Mouse (Mus musculus) kidney, postnatal 0 days (tissue): ENCODE measurements around the gene Dock2. TPM values are rescaled to one million over a fixed set of nuclear protein-coding genes. Genes with fewer than 3 reads are reported as not detected.
A peak's percentile ranks its signal among the peaks of the same experiment; 100 is the strongest.

ENCODE experiments used
- ATAC-seq: fragments of 200-750 bp; cut with Nextera tagmentation; replicated peaks from 2 replicates; pipeline ENCODE4 v1.8.0; 2017; ENCODE audit warnings: low read depth, moderate number of reproducible peaks, moderate TSS enrichment, moderate library complexity; ENCODE audit not compliant: low FRiP score
- DNase-seq: peaks from one replicate; pipeline ENCODE4 v3.0.0-alpha.2; 2016; ENCODE audit warnings: low spot score
- H3K27ac ChIP-seq: fragments of 300-500 bp; sonication (generic); 2 replicates; pipeline ENCODE4 v1.5.1; 2014; ENCODE audit warnings: mild to moderate bottlenecking
- H3K27me3 ChIP-seq: fragments of 300-500 bp; sonication (generic); 2 replicates; pipeline ENCODE4 v1.6.1; 2014; ENCODE audit warnings: low read length, mixed read lengths; ENCODE audit not compliant: insufficient read depth
- H3K36me3 ChIP-seq: fragments of 300-500 bp; sonication (generic); 2 replicates; pipeline ENCODE4 v1.6.1; 2014; ENCODE audit warnings: low read length, mixed read lengths; ENCODE audit not compliant: insufficient read depth
- H3K4me1 ChIP-seq: fragments of 300-500 bp; sonication (generic); replicated peaks from 2 replicates; pipeline ENCODE4 v1.6.1; 2014; ENCODE audit warnings: antibody characterized with exemption, low read length, mixed read lengths; ENCODE audit not compliant: insufficient read depth
- H3K4me2 ChIP-seq: fragments of 300-500 bp; sonication (generic); 2 replicates; pipeline ENCODE4 v1.6.1; 2014; ENCODE audit warnings: mild to moderate bottlenecking, low read length, moderate library complexity, mixed read lengths
- H3K4me3 ChIP-seq: fragments of 300-500 bp; sonication (generic); replicated peaks from 2 replicates; pipeline ENCODE4 v1.5.1; 2014; ENCODE audit warnings: low read depth, low read length
- H3K9ac ChIP-seq: fragments of 300-500 bp; sonication (generic); 2 replicates; pipeline ENCODE4 v1.6.1; 2014; ENCODE audit warnings: low read depth, low read length
- H3K9me3 ChIP-seq: fragments of 300-500 bp; sonication (generic); replicated peaks from 2 replicates; pipeline ENCODE4 v1.6.1; 2016; ENCODE audit warnings: low read length, inconsistent platforms, mixed read lengths
- CTCF ChIP-seq: IDR thresholded peaks from 2 replicates; pipeline ENCODE4 v1.5.1; 2016; ENCODE audit warnings: antibody characterized with exemption, low read depth, mild to moderate bottlenecking, moderate library complexity
- WGBS: fragments of 180-500 bp; shearing (Covaris S2); extraction: QIAGEN DNeasy Blood & Tissue Kit; methylation state at CpG from one replicate; pipeline ENCODE4 v1.1.7; 2014; 5-methylcytosine and 5-hydroxymethylcytosine counted together
- polyA plus RNA-seq: library from polyadenylated mRNA; unstranded; fragments of >200 nt; fragmentation: Nextera tagmentation; extraction: Ambion mirVana; gene quantifications from 2 replicates; pipeline ENCODE4 v1.2.1, GENCODE M21; 2015

The Dock2 gene
- polyA plus RNA-seq, 1 experiment from 2014 or later, result 1.1 TPM

GRCm38 (mm10) chr11:34467056-34467455 lies 316.6 kb downstream of the Dock2 start:
- H3K36me3 ChIP-seq, result no peaks in the 10 kb centered on the region
- ATAC-seq (no peak), DNase-seq (no peak)
- no peak for TF ChIP-seq CTCF
- no peaks in the 10 kb centered on the region for H3K27me3 ChIP-seq
- H3K4me2 ChIP-seq, result no peak overlapping the region
- H3K4me3 ChIP-seq, result no peak overlapping the region
- WGBS, result 55% methylated on average over 1 of the region's 1 CpGs
- H3K27ac ChIP-seq, result no peak overlapping the region
- H3K4me1 ChIP-seq, result no peaks in the 10 kb centered on the region
- no peak overlapping the region for H3K9ac ChIP-seq
- H3K9me3 ChIP-seq, result no peaks in the 10 kb centered on the region

GRCm38 (mm10) chr11:34449944-34450343 lies 333.7 kb downstream of the Dock2 start:
- no peak overlapping the region for H3K4me3 ChIP-seq
- no peaks in the 10 kb centered on the region for H3K4me1 ChIP-seq
- WGBS, result 94% methylated on average over 4 of the region's 4 CpGs
- DNase-seq, result no peak
- ATAC-seq, result no peak
- no peaks in the 10 kb centered on the region for H3K9me3 ChIP-seq
- no peak for TF ChIP-seq CTCF
- no peak overlapping the region for H3K4me2 ChIP-seq
- H3K36me3 ChIP-seq, result no peaks in the 10 kb centered on the region
- no peak overlapping the region for H3K27ac ChIP-seq
- no peaks in the 10 kb centered on the region for H3K27me3 ChIP-seq
- H3K9ac ChIP-seq, result no peak overlapping the region

- Histone ChIP-seq H3K27me3 (no peaks in the 10 kb centered on the region), H3K9me3 (no peaks in the 10 kb centered on the region), H3K4me3 (no peak overlapping the region), H3K4me1 (no peaks in the 10 kb centered on the region), H3K27ac (no peak overlapping the region), H3K4me2 (no peak overlapping the region), H3K9ac (no peak overlapping the region), H3K36me3 (no peaks in the 10 kb centered on the region)
- 47% methylated on average over 4 of the region's 4 CpGs for WGBS
- TF ChIP-seq CTCF, result no peak
- no peak for ATAC-seq
- peak; percentile 87 for DNase-seq
Measured at GRCm38 (mm10) chr11:34447891-34448290, 335.8 kb downstream of the Dock2 start.

GRCm38 (mm10) chr11:34438429-34438828 lies 345.3 kb downstream of the Dock2 start:
- Histone ChIP-seq H3K9me3 (no peaks in the 10 kb centered on the region), H3K27me3 (no peaks in the 10 kb centered on the region), H3K4me2 (no peak overlapping the region), H3K4me1 (no peaks in the 10 kb centered on the region), H3K27ac (no peak overlapping the region), H3K4me3 (no peak overlapping the region), H3K9ac (no peak overlapping the region), H3K36me3 (no peaks in the 10 kb centered on the region)
- no peak for TF ChIP-seq CTCF
- WGBS, result 45% methylated on average over 2 of the region's 2 CpGs
- DNase-seq (no peak), ATAC-seq (no peak)

GRCm38 (mm10) chr11:34437446-34437845 lies 346.2 kb downstream of the Dock2 start:
- no peak for TF ChIP-seq CTCF
- H3K4me1 ChIP-seq, result no peaks in the 10 kb centered on the region
- 71% methylated on average over 1 of the region's 1 CpGs for WGBS

GRCm38 (mm10) chr11:34431978-34432377 lies 351.7 kb downstream of the Dock2 start:
- Histone ChIP-seq H3K9ac (no peak overlapping the region), H3K27ac (no peak overlapping the region), H3K4me1 (no peaks in the 10 kb centered on the region), H3K4me2 (no peak overlapping the region), H3K4me3 (no peak overlapping the region), H3K27me3 (no peaks in the 10 kb centered on the region), H3K9me3 (no peaks in the 10 kb centered on the region), H3K36me3 (no peaks in the 10 kb centered on the region)
- 59% methylated on average over 2 of the region's 2 CpGs for WGBS
- DNase-seq (no peak), ATAC-seq (no peak)
- no peak for TF ChIP-seq CTCF

More at GRCm38 (mm10) chr11:34437446-34437845, 346.2 kb downstream of the Dock2 start:
- ATAC-seq, result no peak
- Histone ChIP-seq H3K4me2 (no peak overlapping the region), H3K4me3 (no peak overlapping the region), H3K9me3 (no peaks in the 10 kb centered on the region), H3K9ac (no peak overlapping the region), H3K36me3 (no peaks in the 10 kb centered on the region), H3K27ac (no peak overlapping the region), H3K27me3 (no peaks in the 10 kb centered on the region)
- no peak for DNase-seq

GRCm38 (mm10) chr11:34431371-34431770 lies 352.3 kb downstream of the Dock2 start:
- Histone ChIP-seq H3K4me1 (no peaks in the 10 kb centered on the region), H3K27ac (no peak overlapping the region), H3K9me3 (no peaks in the 10 kb centered on the region), H3K4me3 (no peak overlapping the region), H3K27me3 (no peaks in the 10 kb centered on the region), H3K9ac (no peak overlapping the region), H3K36me3 (no peaks in the 10 kb centered on the region), H3K4me2 (no peak overlapping the region)
- no peak for TF ChIP-seq CTCF
- ATAC-seq (no peak), DNase-seq (no peak)
- 60% methylated on average over 5 of the region's 5 CpGs for WGBS
